Mouse (Mus musculus) brown adipose tissue, adult 24 weeks (tissue): ENCODE measurements around the gene Prss27. TPM values are rescaled to one million over a fixed set of nuclear protein-coding genes. Genes with fewer than 3 reads are reported as not detected.
"Not testable (repeated sequence)": the region's sequence is repeated elsewhere in the genome, so short reads cannot be mapped to it uniquely, and the experiment has no call there.

Experiments used
- H3K27ac ChIP-seq: fragments of 200-500 bp; replicated peaks from 2 replicates; pipeline ENCODE4 v1.5.1; 2012; ENCODE audit warnings: low read depth, mild to moderate bottlenecking, low read length
- H3K4me1 ChIP-seq: fragments of 200-500 bp; 2 replicates; pipeline ENCODE4 v1.6.1; 2012; ENCODE audit warnings: low read length, mixed read lengths; ENCODE audit not compliant: control insufficient read depth, insufficient read depth, insufficient read length
- H3K4me3 ChIP-seq: fragments of 200-500 bp; 2 replicates; pipeline ENCODE4 v1.5.1; 2012; ENCODE audit warnings: low read depth, mild to moderate bottlenecking, low read length, moderate library complexity; ENCODE audit not compliant: insufficient read depth
- polyA plus RNA-seq: library from polyadenylated mRNA; stranded (reverse); fragments of >200 nt; gene quantifications from 2 replicates; pipeline ENCODE4 v1.2.4, GENCODE M21; 2012; ENCODE audit not compliant: missing spikeins, insufficient read depth, insufficient read length

The Prss27 gene
- polyA plus RNA-seq, 1 experiment, result 1.7 TPM

- Histone ChIP-seq H3K27ac (peak overlapping the region; percentile 25; the same call in 1 of the 2 replicates), H3K4me3 (no peak overlapping the region), H3K4me1 (no peaks in the 10 kb centered on the region)
These were observed 19.0 kb downstream of the Prss27 start for GRCm38 (mm10) chr17:24056636-24057625.

- Histone ChIP-seq H3K27ac (no peak overlapping the region), H3K4me1 (no peaks in the 10 kb centered on the region), H3K4me3 (no peak overlapping the region)
These were observed 19.8 kb downstream of the Prss27 start for GRCm38 (mm10) chr17:24057730-24058245.

GRCm38 (mm10) chr17:24062459-24063155, 24.7 kb downstream of the Prss27 start:
- no peaks in the 10 kb centered on the region for H3K4me1 ChIP-seq
- H3K27ac ChIP-seq, result no peak overlapping the region
- no peak overlapping the region for H3K4me3 ChIP-seq

GRCm38 (mm10) chr17:24068271-24068670, 30.3 kb downstream of the Prss27 start:
- Histone ChIP-seq H3K27ac (no peak overlapping the region), H3K4me1 (peaks cover 2% of the 10 kb centered on the region; the same call in 1 of the 2 replicates), H3K4me3 (no peak overlapping the region)

GRCm38 (mm10) chr17:24069531-24069930, 31.6 kb downstream of the Prss27 start:
- H3K27ac ChIP-seq, result no peak overlapping the region
- H3K4me3 ChIP-seq, result no peak overlapping the region
- peaks cover 2% of the 10 kb centered on the region; the same call in 1 of the 2 replicates for H3K4me1 ChIP-seq

GRCm38 (mm10) chr17:24072919-24073696, 35.2 kb downstream of the Prss27 start, which contains the start of gene Kctd5:
Gene Kctd5, minus strand, starts transcription at chr17:24073485.
- H3K4me3 ChIP-seq, result peak within 1 kb of the TSS; percentile 94
- H3K27ac ChIP-seq, result peak within 1 kb of the TSS; percentile 62
- H3K4me1 ChIP-seq, result peaks cover 2% of the 10 kb centered on the region; the same call in 1 of the 2 replicates

GRCm38 (mm10) chr17:24077101-24077500, 39.2 kb downstream of the Prss27 start:
- Histone ChIP-seq H3K4me3 (no peak overlapping the region), H3K27ac (no peak overlapping the region), H3K4me1 (peaks cover under 1% of the 10 kb centered on the region; the same call in 1 of the 2 replicates)

GRCm38 (mm10) chr17:24084593-24084992, 46.6 kb downstream of the Prss27 start:
- Histone ChIP-seq H3K4me1 (no peaks in the 10 kb centered on the region), H3K27ac (no peak overlapping the region)

GRCm38 (mm10) chr17:24086399-24086798, 48.5 kb downstream of the Prss27 start:
- H3K4me1 ChIP-seq, H3K4me3 ChIP-seq, H3K27ac ChIP-seq: not testable (repeated sequence)

More at GRCm38 (mm10) chr17:24084593-24084992, 46.6 kb downstream of the Prss27 start:
- no peak overlapping the region for H3K4me3 ChIP-seq

GRCm38 (mm10) chr17:24090575-24090974, 52.6 kb downstream of the Prss27 start:
- no peak overlapping the region for H3K27ac ChIP-seq
- no peak overlapping the region for H3K4me3 ChIP-seq
- no peaks in the 10 kb centered on the region for H3K4me1 ChIP-seq

Other genes with a start within 250 kb of the Prss27 start
- gene Srrm2, start 247.6 kb upstream of the Prss27 start, polyA plus RNA-seq, result 86.7 and 109 TPM in 2 replicates
- gene Elob, start 209.0 kb upstream of the Prss27 start, polyA plus RNA-seq, result 378 and 510 TPM in 2 replicates
- not detected in 2 replicates for gene Prss33, start 202.1 kb upstream of the Prss27 start, polyA plus RNA-seq
- not detected in 2 replicates for gene Prss32, start 194.3 kb upstream of the Prss27 start, polyA plus RNA-seq
- not detected in 2 replicates for gene Prss41, start 194.0 kb upstream of the Prss27 start, polyA plus RNA-seq
- not detected in 2 replicates for gene Prss21, start 170.1 kb upstream of the Prss27 start, polyA plus RNA-seq
- not detected in 2 replicates for gene Dcpp1, start 157.3 kb upstream of the Prss27 start, polyA plus RNA-seq
- not detected in 2 replicates for gene Dcpp2, start 157.3 kb upstream of the Prss27 start, polyA plus RNA-seq
- gene Dcpp3, start 120.7 kb upstream of the Prss27 start, polyA plus RNA-seq, result not detected in 2 replicates
- not detected in 2 replicates for gene Sbp, start 96.5 kb upstream of the Prss27 start, polyA plus RNA-seq
- gene Sbpl, start 82.9 kb upstream of the Prss27 start, polyA plus RNA-seq, result not detected in 2 replicates
- not detected in 2 replicates for gene Prss30, start 57.6 kb upstream of the Prss27 start, polyA plus RNA-seq
- gene Prss22, start 40.0 kb upstream of the Prss27 start, polyA plus RNA-seq, result not detected in 2 replicates
- gene Kctd5, start 35.3 kb downstream of the Prss27 start, polyA plus RNA-seq, result 7.9 and 8.3 TPM in 2 replicates
- 23.9 and 24.3 TPM in 2 replicates for gene Pdpk1, start 112.8 kb downstream of the Prss27 start, polyA plus RNA-seq
- gene Amdhd2, start 125.6 kb downstream of the Prss27 start, polyA plus RNA-seq, result 13.4 and 16.2 TPM in 2 replicates
- 241 and 250 TPM in 2 replicates for gene Atp6v0c, start 131.6 kb downstream of the Prss27 start, polyA plus RNA-seq
- 2.7 and 7.0 TPM in 2 replicates for gene Tbc1d24, start 167.4 kb downstream of the Prss27 start, polyA plus RNA-seq
- gene Ntn3, start 171.4 kb downstream of the Prss27 start, polyA plus RNA-seq, result 0.52 and 1.6 TPM in 2 replicates
- gene Tedc2, start 182.7 kb downstream of the Prss27 start, polyA plus RNA-seq, result 2.2 and 4.2 TPM in 2 replicates
- 0.79 TPM in 1 of 2 replicates, not detected in the other for gene Ccnf, start 213.3 kb downstream of the Prss27 start, polyA plus RNA-seq